Mouse (Mus musculus): ENCODE data around the gene Tnr. TPM values are rescaled to one million over a fixed set of nuclear protein-coding genes. Genes with fewer than 3 reads are reported as not detected.

Tnr gene
- total RNA-seq, 2 experiments from 2014 or later, result 157 to 159 TPM

- H3K27ac ChIP-seq, result 0 out of 2 replicates have a peak overlapping the region, but pooled peaks have one; percentile 28
- no peak overlapping the region for H3K4me3 ChIP-seq
- no peak for DNase-seq (ENCODE audit: low spot score in 2 of 2)
- no peak for TF ChIP-seq CTCF (conservative IDR thresholded peaks at IDR 0.05)
Observed at GRCm38 (mm10) chr1:159801753-159802152, 278.2 kb downstream of the Tnr start.

GRCm38 (mm10) chr1:159803711-159804110 is 280.1 kb downstream of the Tnr start:
- peak overlapping the region; percentile 18; the same call in 1 of the 2 replicates for H3K27ac ChIP-seq
- no peak for DNase-seq (ENCODE audit: low spot score in 2 of 2)
- TF ChIP-seq CTCF (conservative IDR thresholded peaks at IDR 0.05), result no peak
- H3K4me3 ChIP-seq, result no peak overlapping the region

- Histone ChIP-seq H3K27ac (no peak overlapping the region), H3K4me3 (no peak overlapping the region)
- DNase-seq (ENCODE audit: low spot score in 2 of 2), result no peak
- peak; percentile 34 for TF ChIP-seq CTCF (conservative IDR thresholded peaks at IDR 0.05)
Observed at GRCm38 (mm10) chr1:159809493-159809892, 285.9 kb downstream of the Tnr start.

- H3K27ac ChIP-seq, result no peak overlapping the region
- no peak for TF ChIP-seq CTCF (conservative IDR thresholded peaks at IDR 0.05)
- no peak for DNase-seq (ENCODE audit: low spot score in 2 of 2)
- no peak overlapping the region for H3K4me3 ChIP-seq
Observed at GRCm38 (mm10) chr1:159811805-159812204, 288.2 kb downstream of the Tnr start.

- Histone ChIP-seq H3K4me3 (no peak overlapping the region), H3K27ac (no peak overlapping the region)
- no peak for DNase-seq (ENCODE audit: low spot score in 2 of 2)
- no peak for TF ChIP-seq CTCF (conservative IDR thresholded peaks at IDR 0.05)
Observed at GRCm38 (mm10) chr1:159812820-159813411, 289.3 kb downstream of the Tnr start.

- no peak for TF ChIP-seq CTCF (conservative IDR thresholded peaks at IDR 0.05)
- no peak overlapping the region for H3K4me3 ChIP-seq
- no peak overlapping the region for H3K27ac ChIP-seq
- no peak for DNase-seq (ENCODE audit: low spot score in 2 of 2)
Observed at GRCm38 (mm10) chr1:159814348-159814747, 290.8 kb downstream of the Tnr start.

- Histone ChIP-seq H3K27ac (peak overlapping the region; percentile 8; the same call in 1 of the 2 replicates), H3K4me3 (no peak overlapping the region)
- no peak for DNase-seq (ENCODE audit: low spot score in 2 of 2)
- peak; percentile 69 for TF ChIP-seq CTCF (conservative IDR thresholded peaks at IDR 0.05)
Observed at GRCm38 (mm10) chr1:159816614-159817371, 293.2 kb downstream of the Tnr start.

GRCm38 (mm10) chr1:159819511-159819910 is 295.9 kb downstream of the Tnr start:
- Histone ChIP-seq H3K4me3 (no peak overlapping the region), H3K27ac (peak overlapping the region; percentile 82)
- DNase-seq (ENCODE audit: low spot score in 2 of 2), result peak; percentile 29 to 48
- TF ChIP-seq CTCF (conservative IDR thresholded peaks at IDR 0.05), result no peak

- no peak overlapping the region for H3K4me3 ChIP-seq
- peak overlapping the region; percentile 85 for H3K27ac ChIP-seq
- TF ChIP-seq CTCF (conservative IDR thresholded peaks at IDR 0.05), result no peak
- peak in 1 of 2 experiments; percentile 29 for DNase-seq (ENCODE audit: low spot score in 2 of 2)
Observed at GRCm38 (mm10) chr1:159822416-159822815, 298.8 kb downstream of the Tnr start.

GRCm38 (mm10) chr1:159828531-159828930 is 305.0 kb downstream of the Tnr start:
- no peak overlapping the region for H3K27ac ChIP-seq
- no peak for DNase-seq (ENCODE audit: low spot score in 2 of 2)
- TF ChIP-seq CTCF (conservative IDR thresholded peaks at IDR 0.05), result no peak

GRCm38 (mm10) chr1:159833165-159833564 is 309.6 kb downstream of the Tnr start:
- no peak overlapping the region for H3K4me3 ChIP-seq
- no peak for TF ChIP-seq CTCF (conservative IDR thresholded peaks at IDR 0.05)
- no peak for DNase-seq (ENCODE audit: low spot score in 2 of 2)
- no peak overlapping the region for H3K27ac ChIP-seq

More at GRCm38 (mm10) chr1:159828531-159828930, 305.0 kb downstream of the Tnr start:
- H3K4me3 ChIP-seq, result no peak overlapping the region

GRCm38 (mm10) chr1:159833646-159834338 is 310.2 kb downstream of the Tnr start:
- H3K4me3 ChIP-seq, result no peak overlapping the region
- DNase-seq (ENCODE audit: low spot score in 2 of 2), result no peak
- no peak for TF ChIP-seq CTCF (conservative IDR thresholded peaks at IDR 0.05)
- no peak overlapping the region for H3K27ac ChIP-seq

GRCm38 (mm10) chr1:159835126-159835525 is 311.6 kb downstream of the Tnr start:
- no peak for TF ChIP-seq CTCF (conservative IDR thresholded peaks at IDR 0.05)
- no peak overlapping the region for H3K27ac ChIP-seq
- H3K4me3 ChIP-seq, result no peak overlapping the region
- DNase-seq (ENCODE audit: low spot score in 2 of 2), result no peak

Measured in layer of hippocampus, adult 2 months (tissue).